Mouse (Mus musculus): ENCODE results near the gene Cd83.

The Cd83 gene

GRCm38 (mm10) chr13:43806371-43807271 lies 22.0 kb downstream of the Cd83 start:
- DNase-seq (ENCODE audit: low spot score): no peak

GRCm38 (mm10) chr13:43807272-43807675 lies 22.7 kb downstream of the Cd83 start:
- DNase-seq (ENCODE audit: low spot score): no peak

GRCm38 (mm10) chr13:43810621-43811020 lies 26.0 kb downstream of the Cd83 start:
- DNase-seq (ENCODE audit: low spot score): no peak

- DNase-seq (ENCODE audit: low spot score): no peak
Measured at GRCm38 (mm10) chr13:43811835-43812234, 27.3 kb downstream of the Cd83 start.

GRCm38 (mm10) chr13:43813431-43813830 lies 28.9 kb downstream of the Cd83 start:
- no peak for DNase-seq (ENCODE audit: low spot score)

- no peak for DNase-seq (ENCODE audit: low spot score)
Measured at GRCm38 (mm10) chr13:43817461-43817860, 32.9 kb downstream of the Cd83 start.

- DNase-seq (ENCODE audit: low spot score): no peak
Measured at GRCm38 (mm10) chr13:43818307-43819019, 33.9 kb downstream of the Cd83 start.

GRCm38 (mm10) chr13:43819020-43819310 lies 34.4 kb downstream of the Cd83 start:
- DNase-seq (ENCODE audit: low spot score): no peak

- no peak for DNase-seq (ENCODE audit: low spot score)
Measured at GRCm38 (mm10) chr13:43820071-43820470, 35.5 kb downstream of the Cd83 start.

- no peak for DNase-seq (ENCODE audit: low spot score)
Measured at GRCm38 (mm10) chr13:43822306-43822705, 37.7 kb downstream of the Cd83 start.

- no peak for DNase-seq (ENCODE audit: low spot score)
Measured at GRCm38 (mm10) chr13:43828648-43829047, 44.1 kb downstream of the Cd83 start.

GRCm38 (mm10) chr13:43830892-43831673 lies 46.5 kb downstream of the Cd83 start:
- no peak for DNase-seq (ENCODE audit: low spot score)

GRCm38 (mm10) chr13:43832731-43833130 lies 48.2 kb downstream of the Cd83 start:
- DNase-seq (ENCODE audit: low spot score): no peak

- no peak for DNase-seq (ENCODE audit: low spot score)
Measured at GRCm38 (mm10) chr13:43836376-43836775, 51.8 kb downstream of the Cd83 start.

GRCm38 (mm10) chr13:43837812-43838211 lies 53.2 kb downstream of the Cd83 start:
- no peak for DNase-seq (ENCODE audit: low spot score)

- DNase-seq (ENCODE audit: low spot score): no peak
Measured at GRCm38 (mm10) chr13:43845151-43845550, 60.6 kb downstream of the Cd83 start.

- no peak for DNase-seq (ENCODE audit: low spot score)
Measured at GRCm38 (mm10) chr13:43847186-43847585, 62.6 kb downstream of the Cd83 start.

- no peak for DNase-seq (ENCODE audit: low spot score)
Measured at GRCm38 (mm10) chr13:43849816-43850215, 65.2 kb downstream of the Cd83 start.

GRCm38 (mm10) chr13:43851108-43851507 lies 66.5 kb downstream of the Cd83 start:
- DNase-seq (ENCODE audit: low spot score): no peak

All from testis, postnatal 10 days (tissue).